Mouse (Mus musculus) kidney, embryonic 15.5 days (tissue): Measurements from ENCODE around the gene Enpp7. TPM values are rescaled to one million over a fixed set of nuclear protein-coding genes. Genes with fewer than 3 reads are reported as not detected.

Source experiments
- ATAC-seq: fragments of 200-750 bp; cut with Nextera tagmentation; replicated peaks from 2 replicates; pipeline ENCODE4 v1.8.0; 2017; ENCODE audit warnings: moderate TSS enrichment; ENCODE audit not compliant: low FRiP score
- H3K27ac ChIP-seq: fragments of 300-500 bp; sonication (generic); 2 replicates; pipeline ENCODE4 v1.5.1; 2015; ENCODE audit warnings: mild to moderate bottlenecking, inconsistent platforms
- H3K27me3 ChIP-seq: fragments of 300-500 bp; sonication (generic); 2 replicates; pipeline ENCODE4 v1.6.1; 2015; ENCODE audit warnings: inconsistent platforms
- H3K36me3 ChIP-seq: fragments of 300-500 bp; sonication (generic); 2 replicates; pipeline ENCODE4 v1.6.1; 2015; ENCODE audit warnings: inconsistent platforms
- H3K4me1 ChIP-seq: fragments of 300-500 bp; sonication (generic); 2 replicates; pipeline ENCODE4 v1.6.1; 2015; ENCODE audit warnings: inconsistent platforms
- H3K4me2 ChIP-seq: fragments of 300-500 bp; sonication (generic); 2 replicates; pipeline ENCODE4 v1.6.1; 2015; ENCODE audit warnings: moderate library complexity, mild to moderate bottlenecking, inconsistent platforms
- H3K4me3 ChIP-seq: fragments of 300-500 bp; sonication (generic); replicated peaks from 2 replicates; pipeline ENCODE4 v1.5.1; 2015; ENCODE audit warnings: mild to moderate bottlenecking, inconsistent platforms
- H3K9ac ChIP-seq: fragments of 300-500 bp; sonication (generic); 2 replicates; pipeline ENCODE4 v1.6.1; 2015; ENCODE audit warnings: mild to moderate bottlenecking, inconsistent platforms
- H3K9me3 ChIP-seq: fragments of 300-500 bp; sonication (generic); replicated peaks from 2 replicates; pipeline ENCODE4 v1.6.1; 2016; ENCODE audit warnings: inconsistent platforms
- WGBS: fragments of 180-500 bp; shearing (Covaris S2); methylation state at CpG from one replicate; pipeline ENCODE4 v1.1.7; 2015; ENCODE audit warnings: mixed read lengths; 5-methylcytosine and 5-hydroxymethylcytosine counted together
- polyA plus RNA-seq: library from polyadenylated mRNA; unstranded; fragments of >200 nt; fragmentation: Nextera tagmentation; extraction: Ambion mirVana; gene quantifications from 2 replicates; pipeline ENCODE4 v1.2.1, GENCODE M21; 2015

Gene Enpp7
- polyA plus RNA-seq, 1 experiment from 2014 or later, result not detected

DNA sequence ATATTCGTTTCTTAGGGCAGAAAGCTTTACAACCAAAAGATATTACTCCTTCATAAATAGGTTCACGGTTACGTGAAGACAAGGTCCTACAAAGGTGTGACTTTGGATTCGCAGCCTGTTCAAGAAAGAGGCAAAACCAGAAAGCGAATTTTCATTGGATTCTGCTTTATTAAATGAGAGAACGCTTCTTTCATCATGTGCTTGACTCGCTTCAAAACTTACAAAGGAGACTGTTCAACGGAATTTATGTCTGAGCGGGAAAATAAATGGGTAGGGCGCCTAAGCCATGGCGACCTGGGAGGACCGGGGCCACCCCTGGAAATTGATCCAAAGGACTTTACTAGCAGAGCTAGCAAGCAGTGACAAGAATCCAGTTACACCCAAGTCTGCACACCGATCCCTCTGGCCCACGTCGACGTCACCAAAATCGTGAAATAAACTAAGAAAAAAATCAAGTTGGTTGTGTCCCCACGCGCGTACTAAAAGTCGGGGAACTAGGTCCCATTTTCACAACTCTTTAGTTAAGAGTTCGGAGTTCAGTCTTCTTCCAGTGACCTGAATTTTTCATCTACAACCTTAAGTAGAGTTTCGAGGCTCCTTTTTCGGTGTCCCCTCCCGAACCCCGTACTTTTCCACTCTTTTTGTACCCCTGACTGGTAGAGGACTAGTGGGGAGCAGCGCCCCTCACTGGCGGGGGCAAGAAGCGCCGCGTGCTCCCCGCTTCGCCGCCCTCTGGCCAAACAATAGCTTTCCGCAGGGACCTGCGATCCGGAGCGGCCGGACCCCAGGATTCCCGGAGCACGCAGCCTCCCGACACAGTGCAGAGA lies 34.3 kb downstream of the Enpp7 start:
- no peak for ATAC-seq
- H3K4me3 ChIP-seq, result peak overlapping the region; percentile 89
- H3K4me2 ChIP-seq, result peak overlapping the region; percentile 86
- WGBS, result 3% methylated on average over 42 of the region's 42 CpGs
- H3K36me3 ChIP-seq, result peaks cover 15% of the 10 kb centered on the region
- H3K4me1 ChIP-seq, result peaks cover 48% of the 10 kb centered on the region
- peaks cover 33% of the 10 kb centered on the region for H3K27me3 ChIP-seq
- peak overlapping the region; percentile 91 for H3K9ac ChIP-seq
- H3K9me3 ChIP-seq, result no peaks in the 10 kb centered on the region
- H3K27ac ChIP-seq, result peak overlapping the region; percentile 24; the same call in 1 of the 2 replicates

DNA sequence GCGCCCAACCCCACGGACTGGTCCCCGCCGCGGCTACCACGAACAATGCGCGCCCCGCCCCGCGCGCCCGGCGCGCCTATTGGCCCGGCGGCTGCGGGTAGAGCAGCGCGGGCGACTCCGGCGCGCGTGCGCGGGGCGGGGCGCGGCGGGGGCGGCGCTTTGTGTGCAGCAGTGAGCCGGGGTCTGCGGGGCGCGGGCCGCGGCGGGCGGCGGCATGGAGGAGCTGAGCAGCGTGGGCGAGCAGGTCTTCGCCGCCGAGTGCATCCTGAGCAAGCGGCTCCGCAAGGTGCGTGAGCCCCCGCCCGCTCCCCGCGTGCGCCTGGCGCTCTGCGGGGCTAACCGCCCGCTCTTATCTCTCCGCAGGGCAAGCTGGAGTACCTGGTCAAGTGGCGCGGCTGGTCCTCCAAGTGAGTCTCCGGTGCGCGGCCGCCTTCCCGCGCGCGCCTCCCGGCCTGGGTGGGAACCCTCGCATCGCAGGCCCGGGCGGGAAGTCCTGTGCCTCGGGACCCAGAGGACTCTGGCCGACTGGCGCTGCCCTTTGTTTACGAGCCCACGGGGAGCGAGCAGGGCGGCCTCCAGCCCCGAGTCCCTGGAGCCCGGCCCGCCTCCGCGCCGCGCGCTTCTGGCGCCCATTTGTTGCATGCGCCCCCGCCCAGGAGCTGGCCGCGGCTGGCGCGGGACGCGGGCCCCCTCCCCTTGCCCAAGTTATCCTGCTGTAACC lies 35.1 kb downstream of the Enpp7 start, which contains the start of gene Cbx2:
Gene Cbx2, plus strand, starts transcription at position 68 of the 721 bp plus-strand sequence.
- peak within 1 kb of the TSS; percentile 91 for H3K9ac ChIP-seq
- peaks cover 48% of the 10 kb centered on the region for H3K4me1 ChIP-seq
- no peaks in the 10 kb centered on the region for H3K9me3 ChIP-seq
- WGBS, result under 1% methylated on average over 92 of the region's 99 CpGs
- H3K27me3 ChIP-seq, result peaks cover 33% of the 10 kb centered on the region
- peaks cover 23% of the 10 kb centered on the region for H3K36me3 ChIP-seq
- peak within 1 kb of the TSS; percentile 86 for H3K4me2 ChIP-seq
- H3K27ac ChIP-seq, result peak within 1 kb of the TSS; percentile 94
- peak within 1 kb of the TSS; percentile 89 for H3K4me3 ChIP-seq
- peak; percentile 88 for ATAC-seq

DNA sequence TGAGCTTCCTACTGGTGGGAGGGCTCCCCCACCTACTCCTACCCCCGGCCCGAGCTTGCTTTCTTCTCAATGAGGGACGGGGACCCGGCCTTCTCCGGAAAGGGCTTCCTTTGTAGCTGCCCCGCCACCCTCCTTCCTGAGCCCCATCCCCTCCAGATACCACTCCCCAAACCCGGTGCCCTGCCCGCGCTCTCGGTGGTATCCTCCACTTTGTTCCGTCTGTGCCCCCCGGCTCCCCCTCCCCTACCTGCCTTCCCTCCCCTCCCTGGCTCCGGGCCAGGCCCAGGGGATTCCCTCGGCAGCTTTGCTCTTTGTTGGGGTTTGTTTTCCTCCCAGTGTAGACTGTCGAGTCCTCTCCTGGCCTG lies 35.6 kb downstream of the Enpp7 start:
- Histone ChIP-seq H3K27me3 (peaks cover 33% of the 10 kb centered on the region), H3K27ac (peak overlapping the region; percentile 94), H3K36me3 (peaks cover 28% of the 10 kb centered on the region), H3K4me3 (peak overlapping the region; percentile 89), H3K4me1 (peaks cover 51% of the 10 kb centered on the region), H3K9ac (peak overlapping the region; percentile 91), H3K9me3 (no peaks in the 10 kb centered on the region), H3K4me2 (peak overlapping the region; percentile 86)
- no peak; the same call in 1 of the 2 replicates for ATAC-seq
- WGBS, result 1% methylated on average over 15 of the region's 15 CpGs

DNA sequence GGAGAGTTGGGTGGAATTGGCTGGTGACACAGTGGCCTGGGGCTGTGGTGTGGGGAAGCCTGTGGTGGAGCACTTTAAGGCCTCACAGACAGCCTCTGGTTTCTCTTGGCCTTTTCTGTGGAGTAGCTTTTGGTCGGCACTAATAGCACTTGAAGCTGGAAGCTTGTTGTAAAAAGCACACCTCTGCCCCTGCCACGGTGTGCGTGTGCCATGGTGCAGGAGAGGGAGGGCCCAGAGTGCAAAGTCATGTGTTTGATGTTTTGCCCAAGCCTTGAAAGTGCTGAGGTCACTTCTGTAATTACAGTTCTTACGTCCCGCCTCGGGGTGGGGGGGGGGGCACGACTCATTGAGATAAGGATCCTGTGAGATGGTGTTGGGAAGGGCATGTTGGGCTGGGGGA lies 36.3 kb downstream of the Enpp7 start:
- no peak for ATAC-seq
- 4% methylated on average over 7 of the region's 7 CpGs for WGBS
- H3K4me2 ChIP-seq, result peak overlapping the region; percentile 86

DNA sequence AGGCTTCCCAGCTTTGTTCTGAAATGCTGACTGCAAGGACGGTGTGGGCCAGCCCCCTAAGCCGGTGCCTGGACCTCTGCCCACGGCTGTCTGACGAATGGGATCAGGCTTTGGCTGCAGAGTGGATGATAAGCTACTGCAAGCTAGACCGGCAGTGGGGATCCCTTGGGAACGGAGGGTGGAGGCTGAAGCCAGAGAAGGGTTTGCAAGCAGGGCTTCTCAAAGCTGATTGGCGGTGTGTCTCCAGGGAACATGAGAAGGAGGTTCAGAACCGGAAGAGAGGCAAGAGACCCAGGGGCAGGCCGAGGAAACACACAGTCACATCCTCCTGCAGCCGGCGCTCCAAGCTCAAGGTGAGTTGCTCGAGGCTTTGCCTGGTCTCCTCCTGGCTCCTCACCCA lies 38.2 kb downstream of the Enpp7 start:
- 42% methylated on average over 12 of the region's 12 CpGs for WGBS
- Histone ChIP-seq H3K4me2 (peak overlapping the region; percentile 86), H3K9me3 (no peaks in the 10 kb centered on the region), H3K36me3 (peaks cover 53% of the 10 kb centered on the region), H3K4me1 (peaks cover 51% of the 10 kb centered on the region), H3K27me3 (peaks cover 12% of the 10 kb centered on the region), H3K4me3 (0 out of 2 replicates have a peak overlapping the region, but pooled peaks have one; percentile 12), H3K27ac (0 out of 2 replicates have a peak overlapping the region, but pooled peaks have one; percentile 14), H3K9ac (no peak overlapping the region)
- ATAC-seq, result no peak

More for the DNA sequence above, 36.3 kb downstream of the Enpp7 start:
- Histone ChIP-seq H3K27ac (peak overlapping the region; percentile 94), H3K36me3 (peaks cover 35% of the 10 kb centered on the region), H3K4me1 (peaks cover 51% of the 10 kb centered on the region), H3K4me3 (peak overlapping the region; percentile 89), H3K9me3 (no peaks in the 10 kb centered on the region), H3K27me3 (peaks cover 28% of the 10 kb centered on the region), H3K9ac (peak overlapping the region; percentile 91)

DNA sequence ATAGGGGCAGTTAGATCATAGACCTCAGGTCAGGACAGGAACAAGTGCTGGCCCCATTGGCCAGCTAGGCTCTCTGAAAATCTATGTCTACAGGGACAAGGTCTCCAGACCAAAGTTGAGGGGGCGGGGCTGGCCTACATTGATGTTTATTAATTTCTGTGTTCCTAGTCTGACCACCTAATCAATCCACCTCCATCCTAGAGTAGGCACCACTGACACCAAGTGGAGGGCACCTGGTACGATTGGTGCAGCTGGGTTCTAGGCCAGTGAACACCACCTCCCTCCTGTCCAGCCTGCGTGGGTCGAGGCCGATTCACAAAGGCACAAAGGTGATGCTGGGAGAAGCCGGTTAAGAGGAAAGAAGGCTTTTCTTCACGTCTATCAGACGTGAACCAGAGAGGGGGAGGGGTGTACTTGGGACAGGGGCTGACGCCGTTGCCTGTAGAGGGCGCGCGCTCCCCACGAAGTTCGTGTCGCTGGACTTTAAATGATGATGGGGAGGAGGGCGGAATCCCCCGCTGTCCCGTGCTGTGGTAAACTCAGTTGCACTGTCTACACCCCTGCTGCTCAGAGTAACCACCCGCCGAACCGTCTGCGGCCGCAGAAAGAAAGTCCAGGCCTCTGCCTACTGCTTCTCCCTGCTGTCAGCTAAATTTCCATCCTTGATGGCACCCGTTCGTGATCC lies 46.0 kb downstream of the Enpp7 start:
- Histone ChIP-seq H3K4me3 (peak overlapping the region; percentile 32), H3K27me3 (peaks cover 61% of the 10 kb centered on the region), H3K4me2 (peak overlapping the region; percentile 56), H3K4me1 (peaks cover 50% of the 10 kb centered on the region), H3K9me3 (no peaks in the 10 kb centered on the region), H3K36me3 (peaks cover 27% of the 10 kb centered on the region), H3K9ac (no peak overlapping the region), H3K27ac (no peak overlapping the region)
- 2% methylated on average over 26 of the region's 26 CpGs for WGBS
- ATAC-seq, result peak; percentile 30; the same call in 1 of the 2 replicates

DNA sequence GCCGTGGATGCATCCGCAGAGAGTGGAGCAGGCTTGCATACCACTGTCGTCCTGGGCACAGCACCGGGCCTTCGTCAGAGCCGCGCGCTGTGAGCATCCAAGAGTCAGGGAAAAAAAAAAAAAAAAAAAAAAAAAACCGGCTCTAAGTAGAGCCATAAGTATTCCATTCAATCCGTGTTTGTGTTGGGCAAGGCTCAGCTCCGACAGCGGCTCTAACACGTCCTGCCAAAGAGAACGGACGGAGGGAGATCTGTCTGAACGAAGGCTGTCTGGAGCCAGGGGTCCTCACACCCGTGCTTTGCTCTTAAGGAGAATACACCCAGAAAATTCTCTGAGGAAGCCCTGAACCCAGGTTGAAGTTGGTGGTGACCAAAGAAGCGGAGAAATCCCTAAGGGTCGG lies 46.6 kb downstream of the Enpp7 start:
- H3K27ac ChIP-seq, result no peak overlapping the region
- H3K9me3 ChIP-seq, result no peaks in the 10 kb centered on the region
- ATAC-seq, result no peak
- H3K4me1 ChIP-seq, result peaks cover 56% of the 10 kb centered on the region
- H3K4me3 ChIP-seq, result peak overlapping the region; percentile 32
- WGBS, result 2% methylated on average over 19 of the region's 19 CpGs
- H3K9ac ChIP-seq, result no peak overlapping the region
- peaks cover 23% of the 10 kb centered on the region for H3K36me3 ChIP-seq
- peaks cover 67% of the 10 kb centered on the region for H3K27me3 ChIP-seq
- H3K4me2 ChIP-seq, result peak overlapping the region; percentile 56

DNA sequence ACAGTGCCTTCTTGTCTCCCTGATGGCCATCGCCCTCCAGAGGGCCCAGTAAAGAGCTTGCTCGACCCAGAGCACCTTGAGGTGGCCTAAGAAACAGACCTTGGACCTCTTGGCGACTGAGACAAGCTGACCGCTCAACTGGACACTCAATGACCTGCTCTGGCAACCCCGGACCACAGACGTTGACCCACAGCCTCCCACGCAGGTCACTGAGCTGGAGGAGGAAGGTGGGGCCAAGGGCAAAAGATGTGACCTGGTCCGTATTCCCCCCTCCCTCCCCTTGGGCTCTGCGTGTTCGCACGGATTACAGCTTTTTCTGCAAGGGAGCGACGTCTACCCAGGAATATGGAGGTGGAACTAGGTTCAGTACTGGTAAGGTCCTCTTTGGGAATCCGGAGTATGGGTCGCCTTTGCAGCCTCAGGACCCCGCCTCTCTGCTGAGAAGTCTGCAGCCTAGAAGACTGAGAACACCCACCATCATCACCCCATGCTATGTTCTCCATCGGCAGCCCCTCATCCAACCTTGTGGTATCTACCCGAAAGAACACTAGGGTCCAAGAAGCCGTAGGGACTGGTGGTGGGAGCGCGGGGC lies 47.2 kb downstream of the Enpp7 start:
- peaks cover 69% of the 10 kb centered on the region for H3K27me3 ChIP-seq
- no peak for ATAC-seq

DNA sequence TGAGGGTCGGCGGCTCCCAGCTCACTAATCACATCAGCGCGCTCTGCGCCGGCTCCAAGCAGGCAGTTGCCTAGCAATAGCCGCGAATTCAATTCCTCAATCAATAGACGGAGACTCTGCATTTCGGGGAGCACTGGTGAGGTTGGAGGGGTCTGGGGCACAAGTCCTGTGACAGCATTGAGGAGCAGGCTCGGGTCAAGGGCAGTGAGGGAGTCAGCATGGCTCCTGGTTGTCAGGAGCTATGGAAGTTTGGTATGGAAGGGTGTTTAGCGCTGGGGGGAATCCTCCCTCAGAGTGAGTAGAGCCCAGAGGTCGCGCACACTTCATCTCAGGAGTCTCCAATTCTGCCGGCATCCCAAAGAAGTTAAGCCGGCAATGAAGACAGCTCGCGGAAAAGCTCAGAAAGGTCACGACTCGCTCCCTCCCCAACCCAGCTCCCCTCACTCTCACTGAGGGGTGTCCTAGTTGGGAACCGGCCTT lies 47.7 kb downstream of the Enpp7 start:
- 4% methylated on average over 21 of the region's 21 CpGs for WGBS

More for the DNA sequence above, 47.2 kb downstream of the Enpp7 start:
- H3K9me3 ChIP-seq, result no peaks in the 10 kb centered on the region
- no peak overlapping the region for H3K4me2 ChIP-seq
- H3K4me3 ChIP-seq, result 0 out of 2 replicates have a peak overlapping the region, but pooled peaks have one; percentile 8
- H3K27ac ChIP-seq, result no peak overlapping the region
- H3K36me3 ChIP-seq, result peaks cover 18% of the 10 kb centered on the region
- 0 out of 2 replicates have a peak overlapping the region, but pooled peaks have one; percentile 21 for H3K9ac ChIP-seq
- 3% methylated on average over 21 of the region's 21 CpGs for WGBS
- H3K4me1 ChIP-seq, result peaks cover 61% of the 10 kb centered on the region

DNA sequence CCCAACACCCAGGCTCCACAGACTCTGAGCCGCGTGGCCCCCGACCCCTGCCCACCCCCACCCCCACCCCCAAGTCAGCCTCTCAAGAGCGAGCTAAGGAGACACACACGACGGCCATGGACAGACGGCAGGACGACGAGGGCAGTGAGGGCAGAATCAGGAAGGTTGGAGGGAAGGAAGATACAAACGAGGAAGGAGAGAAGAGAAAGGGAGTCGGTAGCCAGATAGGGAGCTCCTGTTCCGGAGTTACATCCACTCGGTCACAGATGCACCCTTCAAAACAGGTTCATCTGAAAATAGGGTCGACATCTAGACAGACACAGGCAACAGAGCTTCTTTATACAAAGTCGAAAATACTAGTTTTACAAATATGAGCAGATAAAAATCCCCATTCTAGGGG lies 48.5 kb downstream of the Enpp7 start:
- Histone ChIP-seq H3K4me3 (peak overlapping the region; percentile 49; the same call in 1 of the 2 replicates), H3K27ac (no peak overlapping the region), H3K9me3 (no peaks in the 10 kb centered on the region), H3K27me3 (peaks cover 72% of the 10 kb centered on the region), H3K4me1 (peaks cover 68% of the 10 kb centered on the region), H3K4me2 (peak overlapping the region; percentile 81), H3K9ac (no peak overlapping the region), H3K36me3 (peaks cover 9% of the 10 kb centered on the region)
- no peak for ATAC-seq
- 3% methylated on average over 15 of the region's 15 CpGs for WGBS

More for the DNA sequence above, 47.7 kb downstream of the Enpp7 start:
- Histone ChIP-seq H3K27ac (no peak overlapping the region), H3K36me3 (peaks cover 13% of the 10 kb centered on the region), H3K4me3 (0 out of 2 replicates have a peak overlapping the region, but pooled peaks have one; percentile 8), H3K4me2 (no peak overlapping the region), H3K4me1 (peaks cover 64% of the 10 kb centered on the region), H3K9ac (0 out of 2 replicates have a peak overlapping the region, but pooled peaks have one; percentile 21), H3K9me3 (no peaks in the 10 kb centered on the region), H3K27me3 (peaks cover 69% of the 10 kb centered on the region)
- ATAC-seq, result no peak
